Mouse (Mus musculus): ENCODE data around the gene Stkld1. TPM values are rescaled to one million over a fixed set of nuclear protein-coding genes. Genes with fewer than 3 reads are reported as not detected.

Stkld1 gene
- total RNA-seq, 2 experiments from 2014 or later = not detected

DNA sequence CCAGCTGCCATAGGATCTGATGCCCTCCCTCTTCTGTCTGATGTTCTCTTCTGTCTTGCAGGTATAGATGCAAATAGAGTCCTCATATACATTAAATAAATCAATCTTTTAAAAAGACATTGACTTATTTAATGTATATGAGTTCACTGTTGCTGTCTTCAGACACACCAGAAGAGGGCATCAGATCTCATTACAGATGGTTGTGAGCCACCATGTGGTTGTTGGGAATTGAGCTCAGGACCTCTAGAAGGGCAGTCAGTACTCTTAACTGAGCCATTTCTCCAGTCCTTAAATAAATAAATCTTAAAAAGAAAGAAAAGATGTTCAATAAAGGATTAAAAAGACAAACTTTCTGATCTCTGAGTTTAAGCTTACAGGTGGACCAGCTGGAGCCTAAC is 24.5 kb upstream of the Stkld1 start:
- peak overlapping the region; percentile 91 for H3K27ac ChIP-seq
- DNase-seq = no peak
- peak; percentile 17; the same call in 1 of the 2 replicates for TF ChIP-seq CTCF (IDR thresholded peaks at IDR 0.05)
- peak overlapping the region; percentile 83 for H3K4me3 ChIP-seq
- intact Hi-C loops (cut with DNase I) = no loop called here

DNA sequence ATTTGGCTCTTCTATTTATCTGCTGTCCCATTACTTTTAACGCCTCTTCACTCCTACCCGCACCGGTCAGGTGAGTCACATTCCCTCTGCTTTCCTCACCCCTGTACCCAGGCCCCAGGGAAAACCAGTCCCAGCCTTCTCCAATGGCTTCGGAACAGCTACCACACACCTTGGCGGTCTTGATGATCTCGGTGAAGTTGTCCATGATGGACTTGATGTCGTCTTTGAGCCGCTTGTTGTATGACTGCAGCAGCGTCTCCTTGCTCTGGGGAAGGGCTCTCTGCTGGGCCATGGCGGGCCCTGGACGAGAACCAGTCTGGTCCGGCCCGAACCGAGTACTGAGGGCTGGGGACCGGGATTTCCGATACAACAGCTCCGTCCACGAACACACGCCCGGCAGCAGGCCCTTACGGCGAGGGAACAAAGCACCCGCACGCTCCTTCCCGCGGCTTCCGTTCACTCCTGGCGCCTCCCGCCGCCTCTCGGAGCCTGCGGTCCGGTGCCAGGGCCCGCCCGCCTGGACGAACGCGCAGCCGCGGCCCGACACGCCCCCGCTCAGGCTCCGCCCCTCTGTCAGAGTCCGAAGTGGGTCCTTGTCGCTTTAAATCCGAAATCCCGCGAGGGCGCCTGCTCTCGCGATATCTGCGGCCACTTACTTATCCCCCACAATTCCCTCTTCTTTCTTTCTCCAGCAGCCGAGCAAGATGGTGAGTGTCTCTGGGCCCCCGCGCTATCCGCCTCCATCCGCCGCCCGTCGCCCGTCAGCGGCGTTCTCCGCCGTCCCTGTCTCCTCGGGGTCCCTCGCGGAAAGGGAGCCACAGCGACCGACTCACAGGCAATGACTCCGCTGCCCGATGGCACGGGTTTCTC is 23.5 kb upstream of the Stkld1 start, which contains the start of the genes Med22 and Rpl7a:
TSS of gene Med22 (minus strand) at position 554 of the 870 bp plus-strand sequence.
TSS of gene Rpl7a (plus strand) at position 641 of the 870 bp plus-strand sequence.
- TF ChIP-seq CTCF (IDR thresholded peaks at IDR 0.05) = no peak
- peak within 1 kb of the TSS; percentile 91 for H3K27ac ChIP-seq

DNA sequence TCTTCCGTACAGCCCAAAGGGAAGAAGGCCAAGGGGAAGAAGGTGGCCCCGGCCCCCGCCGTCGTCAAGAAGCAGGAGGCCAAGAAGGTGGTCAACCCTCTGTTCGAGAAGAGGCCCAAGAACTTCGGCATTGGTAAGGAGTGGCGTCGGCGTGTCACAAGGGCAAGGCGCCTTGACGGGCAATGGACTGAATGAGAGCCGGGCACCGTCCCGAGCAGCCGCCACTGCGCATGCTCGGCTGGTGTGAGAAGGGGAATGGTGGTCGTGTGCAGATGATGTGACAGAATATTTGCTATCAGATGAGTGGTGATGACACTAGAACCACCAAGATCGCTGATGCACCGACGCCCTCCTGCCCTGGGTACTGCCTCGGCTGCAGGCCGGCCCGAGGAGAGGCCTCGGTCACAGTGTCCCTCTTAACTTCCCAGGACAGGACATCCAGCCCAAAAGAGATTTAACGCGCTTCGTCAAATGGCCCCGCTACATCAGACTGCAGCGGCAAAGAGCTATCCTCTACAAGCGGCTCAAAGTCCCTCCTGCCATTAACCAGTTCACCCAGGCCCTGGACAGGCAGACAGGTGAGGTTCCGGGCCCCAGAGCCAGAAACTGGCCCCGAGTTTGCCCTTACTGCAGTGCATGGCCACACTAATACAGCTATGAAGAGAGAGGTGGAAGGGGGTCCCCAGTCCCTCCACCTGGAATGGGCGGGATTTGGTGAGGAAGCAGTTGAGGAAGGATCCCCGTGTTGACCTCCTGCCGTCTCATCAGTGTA is 22.7 kb upstream of the Stkld1 start:
- Histone ChIP-seq H3K27ac (peak overlapping the region; percentile 91), H3K4me3 (peak overlapping the region; percentile 83)
- intact Hi-C loops (cut with DNase I) = loop anchor here (2.0 kb wide), 1 partner anchor 22 kb away; the partner anchor contains the start of gene Surf4
- DNase-seq = peak; percentile 72
- TF ChIP-seq CTCF (IDR thresholded peaks at IDR 0.05) = no peak

More for the DNA sequence above, 23.5 kb upstream of the Stkld1 start, which contains the start of the genes Med22 and Rpl7a:
- H3K4me3 ChIP-seq = peak within 1 kb of the TSS; percentile 83
- peak; percentile 100 for DNase-seq
- intact Hi-C loops (cut with DNase I) = loop anchor here (2.0 kb wide), 1 partner anchor 22 kb away; the partner anchor contains the start of gene Surf4

DNA sequence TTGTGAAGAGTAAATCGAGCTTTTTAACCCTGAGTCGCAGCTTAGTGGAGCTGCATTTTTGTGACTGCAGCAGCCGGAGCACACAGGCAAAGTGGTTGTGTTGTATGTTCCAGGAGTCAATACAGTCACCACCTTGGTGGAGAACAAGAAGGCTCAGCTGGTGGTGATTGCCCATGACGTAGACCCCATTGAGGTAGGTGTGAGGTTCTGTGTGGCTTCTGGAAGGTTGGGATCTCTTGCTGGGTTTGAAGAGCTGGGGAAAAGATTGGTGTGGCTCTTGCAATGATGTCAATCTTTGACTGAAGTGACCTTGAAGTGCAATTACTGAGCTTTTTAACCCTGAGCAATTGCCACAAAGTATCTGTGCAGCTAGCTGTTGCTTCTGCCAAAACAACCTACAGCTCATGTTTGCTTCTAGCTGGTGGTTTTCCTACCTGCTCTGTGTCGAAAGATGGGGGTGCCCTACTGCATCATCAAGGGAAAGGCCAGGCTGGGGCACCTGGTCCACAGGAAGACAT is 21.5 kb upstream of the Stkld1 start:
- DNase-seq = no peak
- Histone ChIP-seq H3K4me3 (peak overlapping the region; percentile 83), H3K27ac (0 out of 2 replicates have a peak overlapping the region, but pooled peaks have one; percentile 2)
- no peak for TF ChIP-seq CTCF (IDR thresholded peaks at IDR 0.05)
- intact Hi-C loops (cut with DNase I) = no loop called here

DNA sequence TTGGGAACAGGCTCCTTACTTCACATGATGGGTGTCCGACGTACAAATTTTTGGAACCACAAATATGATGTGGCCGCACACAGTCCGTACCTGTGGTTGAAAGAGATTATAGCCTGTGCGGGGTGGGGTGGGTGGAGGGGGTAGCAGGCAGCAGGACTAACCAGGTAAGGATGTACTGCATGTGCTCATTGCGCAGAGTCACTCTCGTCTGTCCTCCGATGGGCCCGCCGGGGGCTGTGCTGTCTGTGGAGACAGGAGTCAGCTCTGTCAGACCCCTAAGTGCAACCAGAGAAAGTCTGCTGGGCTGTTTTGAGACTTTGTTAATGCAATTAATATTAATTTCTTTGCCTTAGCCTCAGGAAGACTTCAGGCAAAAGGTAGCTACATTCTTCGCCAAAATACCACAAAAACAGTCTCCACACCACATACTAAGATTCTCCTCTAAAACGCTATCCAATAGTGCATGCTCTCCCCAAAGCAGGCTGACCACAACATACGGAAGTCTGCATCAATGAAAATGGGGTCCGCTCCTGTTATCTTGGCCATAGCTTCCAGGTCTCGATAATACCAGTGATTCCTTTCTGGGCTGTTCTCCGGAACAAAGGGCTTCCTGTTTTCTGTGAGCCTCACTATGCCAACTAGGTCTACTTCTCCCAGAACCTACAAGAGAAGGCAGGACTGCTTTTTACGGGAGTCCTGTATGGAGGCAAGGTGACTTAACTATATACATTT is 20.3 kb upstream of the Stkld1 start:
- DNase-seq = no peak
- no peak for TF ChIP-seq CTCF (IDR thresholded peaks at IDR 0.05)

DNA sequence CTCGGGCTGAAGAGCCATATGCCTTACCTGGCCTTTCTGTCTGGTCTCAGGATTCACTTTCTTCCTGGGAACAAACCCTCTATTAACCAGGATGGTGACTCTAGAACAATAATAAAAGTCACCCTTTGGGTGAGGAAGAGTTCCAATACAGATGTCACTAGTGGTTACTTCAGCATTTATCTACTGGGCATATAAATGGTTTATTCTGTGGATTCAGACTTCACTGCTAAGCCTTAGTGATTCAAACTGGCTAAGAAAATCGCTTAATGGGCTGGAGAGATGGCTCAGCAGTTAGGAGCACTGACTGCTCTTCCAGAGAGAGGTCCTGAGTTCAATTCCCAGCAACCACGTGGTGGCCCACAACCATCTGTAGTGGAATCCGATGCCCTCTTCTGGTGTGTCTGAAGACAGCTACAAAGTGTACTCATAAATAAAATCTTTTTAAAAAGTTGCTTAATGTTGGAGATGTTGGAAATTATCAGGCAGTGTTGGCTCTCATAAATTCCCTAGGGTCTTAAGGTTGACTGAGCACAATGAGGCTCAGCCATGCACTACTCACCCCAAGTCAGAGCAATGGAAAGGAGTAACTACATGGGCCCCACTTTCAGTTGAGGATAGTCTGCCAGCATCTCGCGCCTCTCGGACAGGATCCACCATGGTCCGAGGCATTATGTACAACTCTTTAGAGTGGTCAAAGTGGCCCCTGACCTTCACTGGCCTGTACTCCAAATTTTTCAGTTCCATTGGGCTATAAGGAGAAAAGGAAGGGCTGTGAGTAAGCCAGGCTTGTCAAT is 19.5 kb upstream of the Stkld1 start:
- Histone ChIP-seq H3K4me3 (peak overlapping the region; percentile 89; the same call in 1 of the 2 replicates), H3K27ac (no peak overlapping the region)
- no peak for TF ChIP-seq CTCF (IDR thresholded peaks at IDR 0.05)
- DNase-seq = no peak
- intact Hi-C loops (cut with DNase I) = no loop called here

More for the DNA sequence above, 20.3 kb upstream of the Stkld1 start:
- H3K27ac ChIP-seq = no peak overlapping the region
- H3K4me3 ChIP-seq = no peak overlapping the region
- intact Hi-C loops (cut with DNase I) = no loop called here

DNA sequence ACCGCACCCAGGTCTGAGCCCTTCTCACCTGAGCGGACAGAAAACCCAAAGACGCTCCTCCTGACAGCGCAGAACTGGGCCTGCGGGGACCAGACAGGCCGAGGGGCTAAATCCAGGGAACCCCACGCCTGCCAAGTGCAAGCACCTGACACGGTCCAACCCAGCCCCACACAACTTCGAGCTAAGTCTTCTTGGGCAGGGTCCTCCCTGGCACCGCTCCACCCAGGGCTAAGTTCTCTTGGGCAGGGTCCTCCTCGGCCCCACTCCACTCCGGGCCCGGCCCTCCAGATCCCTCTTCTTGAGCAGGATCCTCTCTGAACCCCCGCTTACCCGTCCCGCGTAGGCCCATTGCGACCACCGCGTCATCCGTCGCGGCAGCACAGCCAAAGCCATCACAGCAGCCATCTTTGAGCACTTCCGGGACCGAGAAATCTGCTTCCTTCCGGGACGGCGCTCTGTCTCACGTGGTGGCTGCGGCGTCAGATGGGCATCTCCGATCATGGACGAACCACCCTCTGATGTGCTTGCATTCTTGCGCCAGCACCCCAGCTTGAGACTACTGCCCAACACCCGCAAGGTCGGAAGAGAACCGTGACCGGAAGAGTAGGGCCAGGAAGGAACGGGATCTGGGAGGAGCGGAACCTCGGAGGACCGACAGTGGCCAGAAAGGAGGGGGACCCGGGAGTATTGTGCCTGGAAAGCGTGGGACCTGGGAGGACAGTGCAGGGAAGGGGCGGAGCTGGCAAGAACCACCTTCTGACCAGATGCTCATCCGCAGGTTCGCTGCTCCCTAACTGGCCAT is 17.7 kb upstream of the Stkld1 start, which contains the start of the genes Surf2 and Surf1:
TSS of gene Surf2 (plus strand) at position 441 of the 802 bp plus-strand sequence.
TSS of gene Surf1 (minus strand) at position 604 of the 802 bp plus-strand sequence.
- intact Hi-C loops (cut with DNase I) = no loop called here
- TF ChIP-seq CTCF (IDR thresholded peaks at IDR 0.05) = no peak
- DNase-seq = peak; percentile 85
- peak within 1 kb of the TSS; percentile 89 for H3K4me3 ChIP-seq
- H3K27ac ChIP-seq = peak within 1 kb of the TSS; percentile 93

DNA sequence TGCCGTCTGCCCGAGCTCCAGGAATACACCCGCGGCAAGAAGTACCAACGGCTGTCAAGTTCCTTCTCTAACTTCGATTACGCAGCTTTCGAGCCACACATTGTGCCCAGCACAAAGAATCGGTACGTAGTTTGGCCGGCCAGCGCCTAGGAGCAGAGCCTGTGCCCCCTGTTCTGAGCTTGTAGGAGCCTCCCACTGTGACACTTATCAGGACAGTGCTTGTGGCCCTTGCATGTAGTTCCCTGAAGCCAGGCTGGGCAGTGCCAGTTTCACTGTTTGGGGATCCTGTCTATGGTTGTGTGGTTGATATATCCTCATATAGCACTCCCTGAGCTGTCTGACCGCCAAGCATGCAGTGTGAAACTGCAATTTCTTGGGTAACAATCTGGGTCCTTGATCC is 17.1 kb upstream of the Stkld1 start:
- intact Hi-C loops (cut with DNase I) = no loop called here

DNA sequence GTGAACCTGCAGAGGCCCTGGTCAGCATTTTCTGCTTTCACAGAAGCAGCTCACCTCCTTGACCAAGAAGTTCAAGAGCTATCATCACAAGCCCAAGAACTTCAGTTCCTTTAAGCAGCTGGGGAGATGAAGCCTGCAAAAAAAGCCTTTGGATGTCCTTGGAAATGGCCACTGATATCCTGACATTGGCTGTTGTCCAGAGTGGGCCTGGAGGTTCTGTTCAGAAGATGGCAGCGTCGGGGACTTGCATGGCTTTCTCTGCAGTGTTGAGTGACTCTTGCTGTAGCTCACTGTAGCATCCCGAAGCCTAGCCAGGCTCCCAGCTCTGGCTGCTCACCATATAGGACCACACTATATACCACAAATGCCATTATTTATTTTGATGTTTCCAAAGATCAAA is 14.2 kb upstream of the Stkld1 start:
- H3K4me3 ChIP-seq = no peak overlapping the region
- no peak for TF ChIP-seq CTCF (IDR thresholded peaks at IDR 0.05)
- no peak overlapping the region for H3K27ac ChIP-seq
- DNase-seq = no peak
- intact Hi-C loops (cut with DNase I) = no loop called here

More for the DNA sequence above, 17.1 kb upstream of the Stkld1 start:
- Histone ChIP-seq H3K4me3 (peak overlapping the region; percentile 89), H3K27ac (peak overlapping the region; percentile 93)
- no peak for TF ChIP-seq CTCF (IDR thresholded peaks at IDR 0.05)
- no peak for DNase-seq

DNA sequence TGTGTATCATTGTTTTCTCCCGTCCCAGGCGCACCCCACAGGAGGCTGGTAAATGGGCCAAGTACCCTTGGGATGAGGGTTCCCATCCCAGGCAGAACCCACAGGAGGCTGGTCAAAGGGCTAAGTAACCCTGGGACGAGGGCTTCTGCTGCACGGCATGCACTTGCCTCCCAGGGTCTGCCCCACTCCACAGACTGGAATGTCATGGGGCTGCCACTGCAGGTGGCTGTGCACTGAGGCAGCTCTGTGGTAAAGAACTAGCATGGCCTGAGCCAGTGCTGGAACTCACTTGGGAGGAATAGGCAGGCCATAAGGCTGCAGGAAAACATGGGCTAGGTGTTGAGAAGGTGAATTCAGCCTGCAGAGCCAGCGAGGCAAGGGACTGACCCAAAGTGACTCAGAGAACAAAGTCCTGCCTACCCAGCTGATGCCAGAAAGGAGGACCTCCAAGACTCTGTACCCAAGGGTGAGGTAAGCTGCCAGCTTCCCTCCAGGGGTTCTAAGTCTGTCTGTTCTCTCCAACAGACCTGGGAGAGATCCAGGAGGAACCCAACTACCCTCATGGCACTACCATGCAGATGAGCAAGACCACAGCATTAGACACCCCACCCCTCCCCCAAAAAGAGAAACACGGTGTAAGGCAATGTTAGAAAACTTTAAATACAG is 13.5 kb upstream of the Stkld1 start:
- no peak for DNase-seq
- intact Hi-C loops (cut with DNase I) = no loop called here
- no peak for TF ChIP-seq CTCF (IDR thresholded peaks at IDR 0.05)
- Histone ChIP-seq H3K27ac (no peak overlapping the region), H3K4me3 (no peak overlapping the region)
